Mouse (Mus musculus) T-helper 2 cell (primary cell): Measurements from ENCODE around the gene Khsrp.

Experiments used
- in situ Hi-C: fragments of 300-600 bp; cut with MboI, MseI; formaldehyde crosslinking; loops from one replicate; pipeline ENCODE4 v1.15.1; 2025; ENCODE audit warnings: high pct_unique_total_duplicates

The Khsrp gene

GRCm38 (mm10) chr17:56988921-56989430, 42.3 kb downstream of the Khsrp start:
- in situ Hi-C loops: no loop called here

DNA sequence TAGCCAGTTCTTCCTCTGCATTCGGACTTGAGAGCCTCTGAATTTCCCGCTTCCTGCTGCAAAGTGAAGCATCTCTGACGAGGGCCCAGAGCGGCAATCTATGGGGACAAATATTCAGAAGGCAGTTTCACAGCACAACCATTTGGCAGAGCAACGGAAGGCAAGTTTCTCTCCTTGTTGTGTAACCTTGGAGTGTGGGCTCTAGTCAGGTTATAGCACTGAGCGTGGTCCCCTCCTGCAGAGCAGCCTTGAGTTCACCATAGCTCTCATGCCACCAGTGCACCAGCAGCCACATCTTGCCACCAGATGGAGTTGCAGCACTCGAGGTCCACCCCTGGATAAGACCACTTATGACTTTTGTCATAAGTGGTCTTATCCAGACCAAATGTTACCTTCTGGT, 42.9 kb downstream of the Khsrp start:
- in situ Hi-C loops: no loop called here

GRCm38 (mm10) chr17:56986105-56986805, 45.1 kb downstream of the Khsrp start:
- in situ Hi-C loops: no loop called here

GRCm38 (mm10) chr17:56985656-56986055, 45.7 kb downstream of the Khsrp start:
- in situ Hi-C loops: no loop called here

DNA sequence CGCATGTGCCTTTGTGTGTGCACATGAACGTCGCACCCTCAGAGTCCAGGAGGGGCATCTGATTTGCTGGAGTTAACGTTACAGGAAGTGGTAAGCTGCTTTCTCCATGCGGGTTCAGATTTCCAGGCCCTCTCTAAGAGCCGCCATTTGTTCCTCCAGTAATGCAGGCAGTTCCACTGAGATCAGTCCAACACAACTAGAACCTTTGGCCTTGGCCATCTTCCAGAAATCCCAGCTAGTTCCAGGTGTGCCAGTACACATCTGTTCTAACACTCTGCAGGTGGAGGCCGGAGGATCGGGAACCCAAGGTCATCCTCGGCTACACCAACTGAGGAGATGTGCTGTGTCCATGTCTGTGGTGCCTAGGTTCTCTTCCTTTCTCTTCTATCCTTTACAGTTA, 46.4 kb downstream of the Khsrp start:
- in situ Hi-C loops: no loop called here

- in situ Hi-C loops: no loop called here
Observed at GRCm38 (mm10) chr17:56982013-56982412, 49.3 kb downstream of the Khsrp start, which contains the start of gene Acer1. TSS of gene Acer1 (minus strand) at chr17:56982126.

DNA sequence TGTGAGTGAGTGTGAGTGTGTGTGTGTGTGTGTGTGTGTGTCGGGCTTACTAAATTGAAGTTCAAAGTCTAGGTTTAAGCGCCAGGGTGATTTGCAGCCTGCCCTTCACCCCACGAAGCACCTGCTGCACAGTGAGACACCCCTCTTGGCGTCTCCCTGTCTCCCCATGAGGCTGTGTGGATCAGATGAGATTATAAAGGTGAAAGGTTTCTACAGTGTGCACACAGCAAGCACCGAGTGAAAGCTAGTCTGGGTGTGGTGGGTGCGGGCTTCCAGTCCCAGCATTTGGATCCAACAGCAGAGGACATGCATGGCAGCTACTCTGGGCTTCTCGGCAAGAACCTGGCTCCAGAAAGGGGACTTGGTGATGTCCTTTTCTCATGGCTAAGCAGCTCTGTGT, 50.3 kb downstream of the Khsrp start:
- in situ Hi-C loops: no loop called here

DNA sequence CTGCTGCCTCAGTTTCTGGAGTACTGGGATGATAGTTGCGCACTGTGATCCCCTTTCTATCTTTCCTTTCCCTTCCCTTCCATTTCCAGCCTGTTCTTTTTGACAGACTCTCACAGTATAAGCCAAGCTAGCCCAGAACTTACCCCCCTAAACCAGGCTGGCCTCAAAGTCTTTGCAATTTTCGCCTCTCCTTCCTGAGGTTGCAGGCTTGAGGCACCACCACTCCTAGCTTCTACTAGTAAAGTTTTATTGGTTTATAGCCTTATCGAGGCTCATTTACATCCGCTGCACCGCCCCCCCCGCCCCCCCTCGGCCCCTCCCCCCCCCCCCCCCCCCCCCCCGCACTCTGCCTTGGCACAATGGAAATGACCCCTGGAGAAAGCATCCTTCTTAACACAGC, 51.8 kb downstream of the Khsrp start:
- in situ Hi-C loops: no loop called here

DNA sequence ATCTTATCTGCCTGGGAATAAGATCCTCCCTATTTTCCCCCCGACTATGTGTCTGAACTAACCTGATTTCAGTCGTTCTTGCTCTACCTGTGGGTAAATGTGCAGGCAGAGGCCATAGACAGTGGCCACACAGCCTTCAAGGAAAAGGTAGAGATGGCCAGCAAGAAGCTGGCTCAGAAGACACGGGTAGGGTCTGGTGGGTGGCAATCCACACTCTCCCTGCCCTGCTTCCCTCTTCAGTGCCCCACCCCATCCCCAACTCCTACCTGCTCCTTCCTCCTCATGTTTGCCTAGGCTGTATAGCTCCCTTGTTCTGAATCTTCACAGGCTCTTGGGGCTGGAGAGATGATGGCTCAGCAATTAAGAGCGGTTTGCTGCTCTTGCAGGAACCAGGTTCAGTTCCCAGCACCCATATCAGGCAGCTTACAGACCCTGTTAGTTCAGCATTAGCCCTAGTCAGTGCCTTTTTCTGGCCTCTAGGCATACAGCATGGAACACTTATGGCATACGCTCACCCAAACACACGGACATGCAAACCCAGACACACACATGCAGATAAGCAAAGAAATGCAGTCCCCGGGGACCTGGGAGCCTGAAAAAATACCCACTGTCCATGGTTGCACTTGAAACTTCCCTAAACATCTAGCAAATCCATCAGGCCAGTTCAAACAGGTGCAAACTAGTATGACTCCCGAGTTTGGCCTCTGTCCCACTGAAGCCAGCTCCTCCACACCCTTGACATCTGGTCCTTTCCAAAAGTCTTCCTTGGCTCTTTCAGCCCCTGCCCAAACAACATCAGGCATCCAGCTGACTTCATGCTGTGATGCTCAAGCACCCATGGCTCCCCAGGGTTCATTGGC, 54.6 kb downstream of the Khsrp start:
- in situ Hi-C loops: no loop called here

- in situ Hi-C loops: no loop called here
Observed at GRCm38 (mm10) chr17:56975391-56975790, 55.9 kb downstream of the Khsrp start.

DNA sequence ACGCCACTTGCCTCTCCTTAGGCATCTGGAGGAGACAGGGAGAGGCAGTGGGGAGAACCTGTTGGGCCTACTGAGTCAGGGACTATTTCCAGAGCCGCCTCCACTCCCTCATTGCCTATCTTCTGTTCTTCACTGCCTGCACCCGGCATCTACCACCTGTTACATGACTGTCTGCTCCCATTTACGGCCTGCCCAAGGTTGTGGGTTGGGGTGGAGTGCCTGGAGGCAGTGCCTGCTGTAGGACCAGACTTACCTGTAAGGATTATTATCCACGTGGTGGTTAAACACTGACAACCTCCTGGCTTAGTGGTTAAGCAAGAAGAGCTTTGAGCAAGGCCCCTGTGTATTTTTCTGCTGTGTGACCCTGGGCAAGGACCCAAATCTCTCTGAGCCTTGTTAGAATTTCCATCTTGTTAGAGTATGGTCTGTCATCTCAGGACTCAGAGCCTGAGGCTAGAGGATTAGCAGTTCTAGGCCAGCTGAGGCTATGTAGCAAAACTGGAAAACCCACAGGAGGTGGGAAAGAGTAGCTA, 56.5 kb downstream of the Khsrp start:
- in situ Hi-C loops: no loop called here

DNA sequence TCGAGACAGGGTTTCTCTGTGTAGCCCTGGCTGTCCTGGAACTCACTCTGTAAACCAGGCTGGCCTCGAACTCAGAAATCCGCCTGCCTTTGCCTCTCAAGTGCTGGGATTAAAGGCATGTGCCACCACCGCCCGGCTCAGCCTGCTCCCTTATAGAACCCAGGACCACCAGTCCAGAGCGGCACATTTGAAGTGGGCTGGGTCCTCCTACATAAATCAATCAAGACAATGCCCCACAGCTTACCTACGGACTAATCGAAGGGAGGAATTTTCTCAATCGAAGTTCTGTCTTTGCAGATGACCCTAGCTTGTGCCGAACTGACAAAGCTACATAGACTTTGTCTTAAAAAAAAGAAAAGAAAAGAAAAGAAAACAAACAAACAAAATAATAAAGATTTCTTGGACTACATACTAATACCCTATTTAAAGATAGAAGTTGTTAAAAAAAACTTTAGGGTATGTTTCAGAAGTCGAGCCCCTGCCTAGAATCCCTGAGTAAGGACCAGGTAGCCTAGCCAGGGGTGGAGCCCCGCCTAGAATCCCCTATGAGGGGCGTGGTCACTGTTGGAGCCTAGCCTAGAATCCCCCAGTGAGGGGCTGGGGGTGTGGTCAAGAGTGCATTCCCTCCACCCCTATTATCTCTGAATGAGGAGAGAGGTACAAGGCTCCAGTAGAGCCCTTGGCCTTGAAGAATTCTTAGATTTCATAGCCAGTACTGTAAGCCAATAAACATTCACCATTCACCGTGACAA, 57.2 kb downstream of the Khsrp start:
- in situ Hi-C loops: no loop called here
